Mouse (Mus musculus) MEL (cell line): Measurements from ENCODE around the gene Hsp90b1. TPM values are rescaled to one million over a fixed set of nuclear protein-coding genes. Genes with fewer than 3 reads are reported as not detected.

Experiments
- DNase-seq: peaks from one replicate; pipeline ENCODE4 v3.0.0; 2011; ENCODE audit warnings: low read depth, low spot score
- H3K27ac ChIP-seq: 2 replicates; pipeline ENCODE4 v1.5.1; 2012; ENCODE audit warnings: low read depth, mild to moderate bottlenecking, control low read depth, low read length, moderate library complexity; ENCODE audit not compliant: control insufficient read depth
- H3K27me3 ChIP-seq, 2 experiments: fragments of 150-350 bp in 1 of 2; sonication (generic) in 1 of 2; 2 replicates each; pipeline ENCODE4 v1.6.1; 2012; ENCODE audit warnings: low read length in 2 of 2, mild to moderate bottlenecking in 2 of 2, improper control_type of control experiment in 1 of 2, moderate library complexity in 1 of 2; ENCODE audit not compliant: insufficient read depth in 2 of 2, control insufficient read depth in 1 of 2
- H3K36me3 ChIP-seq, 2 experiments: 2 replicates each; pipeline ENCODE4 v1.6.1; 2012 to 2014; ENCODE audit warnings: low read length in 2 of 2, improper control_type of control experiment in 1 of 2, inconsistent platforms in 1 of 2, mild to moderate bottlenecking in 1 of 2; ENCODE audit not compliant: insufficient read depth in 2 of 2, control insufficient read depth in 1 of 2
- H3K4me1 ChIP-seq, 2 experiments: fragments of 150-350 bp in 1 of 2; sonication (generic) in 1 of 2; 2 replicates each; pipeline ENCODE4 v1.6.1; 2012; ENCODE audit warnings: low read length in 2 of 2, improper control_type of control experiment in 1 of 2, mild to moderate bottlenecking in 1 of 2; ENCODE audit not compliant: insufficient read depth in 2 of 2, control insufficient read depth in 1 of 2
- H3K4me3 ChIP-seq, 2 experiments: fragments of 150-350 bp in 1 of 2; sonication (generic) in 1 of 2; 2 replicates each; pipeline ENCODE4 v1.5.1; 2012; ENCODE audit warnings: low read depth in 2 of 2, low read length in 2 of 2, mild to moderate bottlenecking in 2 of 2, moderate library complexity in 2 of 2, control low read depth in 1 of 2, improper control_type of control experiment in 1 of 2; ENCODE audit not compliant: control insufficient read depth in 1 of 2, insufficient read depth in 1 of 2
- H3K79me2 ChIP-seq: 2 replicates; pipeline ENCODE4 v1.6.1; 2012; ENCODE audit warnings: mild to moderate bottlenecking, low read length, moderate library complexity; ENCODE audit not compliant: control insufficient read depth, poor library complexity, insufficient read depth
- H3K9ac ChIP-seq: 2 replicates; pipeline ENCODE4 v1.6.1; 2012; ENCODE audit warnings: low read depth, mild to moderate bottlenecking, control low read depth, low read length, moderate library complexity; ENCODE audit not compliant: control insufficient read depth, poor library complexity, severe bottlenecking
- H3K9me3 ChIP-seq: fragments of 150-350 bp; sonication (generic); replicated peaks from 2 replicates; pipeline ENCODE4 v1.6.1; 2012; ENCODE audit warnings: mild to moderate bottlenecking, low read length, improper control_type of control experiment, moderate library complexity; ENCODE audit not compliant: insufficient read depth
- BHLHE40 ChIP-seq: IDR thresholded peaks from 2 replicates; pipeline ENCODE4 v1.6.1; 2012; ENCODE audit warnings: low read depth, mild to moderate bottlenecking, inconsistent platforms, low read length, improper control_type of control experiment, borderline replicate concordance
- CHD1 ChIP-seq: IDR thresholded peaks from 2 replicates; pipeline ENCODE4 v1.6.1; 2012; ENCODE audit warnings: low read depth, mild to moderate bottlenecking, inconsistent platforms, low read length, improper control_type of control experiment
- E2F4 ChIP-seq: IDR thresholded peaks from 2 replicates; pipeline ENCODE4 v1.6.1; 2011; ENCODE audit warnings: low read depth, low read length, improper control_type of control experiment, borderline replicate concordance
- EP300 ChIP-seq, 2 experiments: IDR thresholded peaks; 2 replicates each; pipeline ENCODE4 v1.6.1; 2011; ENCODE audit warnings: improper control_type of control experiment in 2 of 2, low read length in 2 of 2, low read depth in 1 of 2, mild to moderate bottlenecking in 1 of 2
- ETS1 ChIP-seq: IDR thresholded peaks from 2 replicates; pipeline ENCODE4 v1.6.1; 2012; ENCODE audit warnings: low read depth, mild to moderate bottlenecking, inconsistent platforms, low read length, improper control_type of control experiment, moderate library complexity
- GABPA ChIP-seq: IDR thresholded peaks from 2 replicates; pipeline ENCODE4 v1.6.1; 2012; ENCODE audit warnings: low read depth, mild to moderate bottlenecking, inconsistent platforms, low read length, improper control_type of control experiment, moderate library complexity
- GATA1 ChIP-seq: IDR thresholded peaks from 2 replicates; pipeline ENCODE4 v1.6.1; 2011; ENCODE audit warnings: low read depth, low read length, improper control_type of control experiment
- HCFC1 ChIP-seq: IDR thresholded peaks from 2 replicates; pipeline ENCODE4 v1.6.1; 2012; ENCODE audit warnings: low read depth, mild to moderate bottlenecking, inconsistent platforms, low read length, improper control_type of control experiment, moderate library complexity
- JUND ChIP-seq: IDR thresholded peaks from 2 replicates; pipeline ENCODE4 v1.6.1; 2011; ENCODE audit warnings: low read depth, mild to moderate bottlenecking, improper control_type of control experiment, low read length
- KAT2A ChIP-seq: conservative IDR thresholded peaks from 2 replicates; pipeline ENCODE4 v1.6.1; 2012; ENCODE audit warnings: low read depth, low read length, improper control_type of control experiment, inconsistent platforms
- MAFK ChIP-seq: IDR thresholded peaks from 2 replicates; pipeline ENCODE4 v1.6.1; 2011; ENCODE audit warnings: low read depth, mild to moderate bottlenecking, low read length, improper control_type of control experiment, borderline replicate concordance
- MAX ChIP-seq: IDR thresholded peaks from 2 replicates; pipeline ENCODE4 v1.6.1; 2011; ENCODE audit warnings: low read length, improper control_type of control experiment
- MAZ ChIP-seq: IDR thresholded peaks from 2 replicates; pipeline ENCODE4 v1.6.1; 2012; ENCODE audit warnings: low read depth, mild to moderate bottlenecking, inconsistent platforms, low read length, improper control_type of control experiment
- MEF2A ChIP-seq: IDR thresholded peaks from 2 replicates; pipeline ENCODE4 v1.6.1; 2014; ENCODE audit warnings: low read depth, mild to moderate bottlenecking, inconsistent platforms, low read length, improper control_type of control experiment; ENCODE audit not compliant: poor library complexity, insufficient replicate concordance, severe bottlenecking; ENCODE audit errors: extremely low read depth
- MXI1 ChIP-seq: IDR thresholded peaks from 2 replicates; pipeline ENCODE4 v1.6.1; 2011; ENCODE audit warnings: mild to moderate bottlenecking, low read depth, low read length, improper control_type of control experiment
- MYB ChIP-seq: IDR thresholded peaks from 2 replicates; pipeline ENCODE4 v1.6.1; 2011; ENCODE audit warnings: mild to moderate bottlenecking, low read depth, low read length, improper control_type of control experiment
- MYC ChIP-seq: IDR thresholded peaks from 2 replicates; pipeline ENCODE4 v1.6.1; 2011; ENCODE audit warnings: low read depth, mild to moderate bottlenecking, low read length, improper control_type of control experiment, moderate library complexity
- POLR2A ChIP-seq, 2 experiments: IDR thresholded peaks; 2 replicates each; pipeline ENCODE4 v1.6.1; 2011 to 2012; ENCODE audit warnings: low read length in 2 of 2, mild to moderate bottlenecking in 2 of 2, control low read depth in 1 of 2, improper control_type of control experiment in 1 of 2, low read depth in 1 of 2, moderate library complexity in 1 of 2; ENCODE audit not compliant: control insufficient read depth in 1 of 2, insufficient read depth in 1 of 2, poor library complexity in 1 of 2
- POLR2AphosphoS2 ChIP-seq: IDR thresholded peaks from 2 replicates; pipeline ENCODE4 v1.6.1; 2011; ENCODE audit warnings: low read length, improper control_type of control experiment
- RAD21 ChIP-seq: IDR thresholded peaks from 2 replicates; pipeline ENCODE4 v1.6.1; 2011; ENCODE audit warnings: mild to moderate bottlenecking, low read depth, low read length, improper control_type of control experiment
- RCOR1 ChIP-seq: IDR thresholded peaks from 2 replicates; pipeline ENCODE4 v1.6.1; 2012; ENCODE audit warnings: low read depth, mild to moderate bottlenecking, inconsistent platforms, low read length, improper control_type of control experiment
- SIN3A ChIP-seq: IDR thresholded peaks from 2 replicates; pipeline ENCODE4 v1.6.1; 2012; ENCODE audit warnings: low read length, improper control_type of control experiment, inconsistent platforms
- TAL1 ChIP-seq: IDR thresholded peaks from 2 replicates; pipeline ENCODE4 v1.6.1; 2012; ENCODE audit warnings: mild to moderate bottlenecking, inconsistent platforms, low read length, moderate library complexity, mixed read lengths
- TBP ChIP-seq: IDR thresholded peaks from 2 replicates; pipeline ENCODE4 v1.8.0; 2011; ENCODE audit warnings: low read depth, low read length, improper control_type of control experiment
- TCF12 ChIP-seq: IDR thresholded peaks from 2 replicates; pipeline ENCODE4 v1.6.1; 2014; ENCODE audit warnings: low read depth, mild to moderate bottlenecking, inconsistent platforms, low read length, improper control_type of control experiment, moderate library complexity
- UBTF ChIP-seq: IDR thresholded peaks from 2 replicates; pipeline ENCODE4 v1.6.1; 2012; ENCODE audit warnings: low read depth, mild to moderate bottlenecking, inconsistent platforms, low read length, improper control_type of control experiment, moderate library complexity, borderline replicate concordance; ENCODE audit not compliant: insufficient read depth
- USF1 ChIP-seq: IDR thresholded peaks from 2 replicates; pipeline ENCODE4 v1.6.1; 2014; ENCODE audit warnings: low read depth, mild to moderate bottlenecking, inconsistent platforms, low read length, improper control_type of control experiment, moderate library complexity
- USF2 ChIP-seq, 2 experiments: IDR thresholded peaks; 2 replicates each; pipeline ENCODE4 v1.6.1; 2011 to 2012; ENCODE audit warnings: improper control_type of control experiment in 2 of 2, low read length in 2 of 2, borderline replicate concordance in 1 of 2, inconsistent platforms in 1 of 2, low read depth in 1 of 2, mild to moderate bottlenecking in 1 of 2; ENCODE audit not compliant: insufficient read depth in 1 of 2
- ZC3H11A ChIP-seq: IDR thresholded peaks from 2 replicates; pipeline ENCODE4 v1.6.1; 2012; ENCODE audit warnings: low read depth, mild to moderate bottlenecking, inconsistent platforms, low read length, improper control_type of control experiment
- ZKSCAN1 ChIP-seq: IDR thresholded peaks from 2 replicates; pipeline ENCODE4 v1.6.1; 2012; ENCODE audit warnings: low read depth, mild to moderate bottlenecking, inconsistent platforms, low read length, improper control_type of control experiment, moderate library complexity
- ZMIZ1 ChIP-seq: IDR thresholded peaks from 2 replicates; pipeline ENCODE4 v1.6.1; 2012; ENCODE audit warnings: low read depth, mild to moderate bottlenecking, inconsistent platforms, low read length, improper control_type of control experiment, moderate library complexity
- ZNF384 ChIP-seq: IDR thresholded peaks from 2 replicates; pipeline ENCODE4 v1.6.1; 2012; ENCODE audit warnings: low read depth, mild to moderate bottlenecking, inconsistent platforms, low read length, improper control_type of control experiment
- polyA plus RNA-seq, 2 experiments: library from polyadenylated mRNA; stranded (reverse) in 1 of 2; unstranded in 1 of 2; fragments of >175 nt in 1 of 2; fragments of >200 nt in 1 of 2; gene quantifications; 2 replicates each; pipeline versions ENCODE4 v1.2.1 to v1.2.4; 2012; ENCODE audit warnings: low replicate concordance in 2 of 2, low read depth in 1 of 2; ENCODE audit not compliant: insufficient read length in 2 of 2, insufficient read depth in 1 of 2, missing spikeins in 1 of 2
- total RNA-seq: library from RNA; depleted of rRNA; stranded (reverse); fragments of 300-350 nt; gene quantifications from 2 replicates; pipeline ENCODE4 v1.2.3, GENCODE M21; 2012

Gene Hsp90b1
- total and polyA plus RNA-seq, 3 experiments, result 150 to 555 (median 420) TPM

- Histone ChIP-seq H3K9me3 (no peaks in the 10 kb centered on the region), H3K27me3 (no peaks in the 10 kb centered on the region), H3K79me2 (no peaks in the 10 kb centered on the region; the same call in 1 of the 2 replicates), H3K4me1 (peaks cover 0 to 7% of the 10 kb centered on the region in 2 experiments; a peak in 2 of 4 replicates), H3K27ac (peak overlapping the region; percentile 57), H3K36me3 (peaks cover 0 to 3% of the 10 kb centered on the region in 2 experiments; a peak in 1 of 4 replicates), H3K4me3 (peak overlapping the region; percentile 27 to 57; a peak in 3 of 4 replicates), H3K9ac (peak overlapping the region; percentile 65)
- TF ChIP-seq BHLHE40, result no peak
- no peak for DNase-seq
These were observed 22.9 kb upstream of the Hsp90b1 start for GRCm38 (mm10) chr10:86728176-86728575.

GRCm38 (mm10) chr10:86727548-86727980 lies 22.3 kb upstream of the Hsp90b1 start:
- Histone ChIP-seq H3K36me3 (peaks cover 0 to 3% of the 10 kb centered on the region in 2 experiments; a peak in 1 of 4 replicates), H3K4me3 (peak overlapping the region; percentile 57 to 61), H3K27me3 (no peaks in the 10 kb centered on the region), H3K27ac (peak overlapping the region; percentile 65), H3K79me2 (no peaks in the 10 kb centered on the region; the same call in 1 of the 2 replicates), H3K4me1 (peaks cover 0 to 7% of the 10 kb centered on the region in 2 experiments; a peak in 2 of 4 replicates), H3K9ac (peak overlapping the region; percentile 75), H3K9me3 (no peaks in the 10 kb centered on the region)
- DNase-seq, result peak; percentile 95
- TF ChIP-seq GATA1 (no peak), USF1 (peak; percentile 92), TBP (peak; percentile 51), UBTF (no peak), SIN3A (peak; percentile 73), MYB (no peak), POLR2A (IDR thresholded peaks at IDR 0.05; ENCODE audit: control insufficient read depth in 1 of 2, insufficient read depth in 1 of 2, low read depth in 1 of 2, low read length in 2 of 2, poor library complexity in 1 of 2) (peak; percentile 88 to 90), CHD1 (no peak), MAX (peak; percentile 89), ZKSCAN1 (no peak), TAL1 (no peak), MAZ (no peak), GABPA (no peak), MXI1 (peak; percentile 83), POLR2AphosphoS2 (peak; percentile 71; the same call in 1 of the 2 replicates), ZC3H11A (no peak), EP300 (IDR thresholded peaks at IDR 0.05; ENCODE audit: low read depth in 1 of 2, low read length in 2 of 2) (no peak), MEF2A (no peak), ETS1 (peak; percentile 39), TCF12 (peak; percentile 36), MAFK (no peak), E2F4 (no peak), RAD21 (no peak), RCOR1 (no peak), USF2 (IDR thresholded peaks at IDR 0.05; ENCODE audit: borderline replicate concordance in 1 of 2, insufficient read depth in 1 of 2, low read depth in 1 of 2, low read length in 2 of 2) (peak in 1 of 2 experiments; percentile 53; a peak in 1 of 4 replicates), ZNF384 (no peak), KAT2A (no peak), MYC (peak; percentile 73; the same call in 1 of the 2 replicates), ZMIZ1 (no peak), JUND (no peak), HCFC1 (peak; percentile 72)
